Mouse (Mus musculus) bone marrow macrophage, adult 2 months (primary cell): Measurements from ENCODE around the gene Creb5. TPM values are rescaled to one million over a fixed set of nuclear protein-coding genes. Genes with fewer than 3 reads are reported as not detected.

ENCODE experiments used
- H3K27ac ChIP-seq: 2 replicates; pipeline ENCODE4 v1.5.1; 2012; ENCODE audit warnings: low read depth, low read length; ENCODE audit not compliant: insufficient read depth
- H3K4me1 ChIP-seq: 2 replicates; pipeline ENCODE4 v1.6.1; 2012; ENCODE audit warnings: low read length; ENCODE audit not compliant: control insufficient read depth, insufficient read depth
- H3K4me3 ChIP-seq: 2 replicates; pipeline ENCODE4 v1.5.1; 2012; ENCODE audit warnings: mild to moderate bottlenecking, low read length, moderate library complexity; ENCODE audit not compliant: insufficient read depth
- CTCF ChIP-seq: IDR thresholded peaks from 2 replicates; pipeline ENCODE4 v1.5.1; 2012; ENCODE audit warnings: low read depth, mild to moderate bottlenecking, low read length, moderate library complexity
- POLR2A ChIP-seq: IDR thresholded peaks from 2 replicates; pipeline ENCODE4 v1.6.1; 2012; ENCODE audit warnings: mild to moderate bottlenecking, low read depth, low read length, borderline replicate concordance
- polyA plus RNA-seq: library from polyadenylated mRNA; stranded (reverse); fragments of >200 nt; gene quantifications from 2 replicates; pipeline ENCODE4 v1.2.4, GENCODE M21; 2012; ENCODE audit not compliant: missing spikeins, insufficient read depth, insufficient read length

Creb5 gene
- polyA plus RNA-seq, 1 experiment, result 26.2 TPM

- no peak for TF ChIP-seq CTCF
- TF ChIP-seq POLR2A, result no peak
- H3K4me1 ChIP-seq, result peaks cover 2% of the 10 kb centered on the region
- H3K4me3 ChIP-seq, result no peak overlapping the region
- H3K27ac ChIP-seq, result no peak overlapping the region
Measured at GRCm38 (mm10) chr6:53523743-53524497, 236.8 kb downstream of the Creb5 start.

- peaks cover 9% of the 10 kb centered on the region for H3K4me1 ChIP-seq
- H3K4me3 ChIP-seq, result no peak overlapping the region
- TF ChIP-seq POLR2A, result no peak
- no peak for TF ChIP-seq CTCF
- no peak overlapping the region for H3K27ac ChIP-seq
Measured at GRCm38 (mm10) chr6:53526460-53526859, 239.4 kb downstream of the Creb5 start.

- TF ChIP-seq POLR2A (no peak), CTCF (no peak)
Measured at GRCm38 (mm10) chr6:53530742-53531141, 243.7 kb downstream of the Creb5 start.

GRCm38 (mm10) chr6:53531461-53531860, 244.4 kb downstream of the Creb5 start:
- peaks cover 9% of the 10 kb centered on the region for H3K4me1 ChIP-seq
- H3K4me3 ChIP-seq, result no peak overlapping the region
- TF ChIP-seq POLR2A (no peak), CTCF (no peak)

More at GRCm38 (mm10) chr6:53530742-53531141, 243.7 kb downstream of the Creb5 start:
- peaks cover 9% of the 10 kb centered on the region for H3K4me1 ChIP-seq
- H3K27ac ChIP-seq, result no peak overlapping the region
- no peak overlapping the region for H3K4me3 ChIP-seq

GRCm38 (mm10) chr6:53537530-53537929, 250.5 kb downstream of the Creb5 start:
- Histone ChIP-seq H3K4me3 (no peak overlapping the region), H3K27ac (no peak overlapping the region), H3K4me1 (no peaks in the 10 kb centered on the region)
- TF ChIP-seq CTCF, result no peak
- no peak for TF ChIP-seq POLR2A

More at GRCm38 (mm10) chr6:53531461-53531860, 244.4 kb downstream of the Creb5 start:
- no peak overlapping the region for H3K27ac ChIP-seq

- H3K4me3 ChIP-seq, result no peak overlapping the region
- no peaks in the 10 kb centered on the region for H3K4me1 ChIP-seq
- TF ChIP-seq CTCF, result no peak
- TF ChIP-seq POLR2A, result no peak
- H3K27ac ChIP-seq, result no peak overlapping the region
Measured at GRCm38 (mm10) chr6:53541798-53542197, 254.7 kb downstream of the Creb5 start.

GRCm38 (mm10) chr6:53545483-53545900, 258.4 kb downstream of the Creb5 start:
- H3K4me3 ChIP-seq, result no peak overlapping the region
- no peak for TF ChIP-seq POLR2A
- TF ChIP-seq CTCF, result no peak
- H3K27ac ChIP-seq, result no peak overlapping the region
- H3K4me1 ChIP-seq, result no peaks in the 10 kb centered on the region

- H3K27ac ChIP-seq, result no peak overlapping the region
- no peak overlapping the region for H3K4me3 ChIP-seq
- TF ChIP-seq CTCF (no peak), POLR2A (no peak)
- no peaks in the 10 kb centered on the region for H3K4me1 ChIP-seq
Measured at GRCm38 (mm10) chr6:53545989-53546388, 258.9 kb downstream of the Creb5 start.

- Histone ChIP-seq H3K4me3 (no peak overlapping the region), H3K4me1 (no peaks in the 10 kb centered on the region), H3K27ac (no peak overlapping the region)
- TF ChIP-seq CTCF (no peak), POLR2A (no peak)
Measured at GRCm38 (mm10) chr6:53548236-53548635, 261.2 kb downstream of the Creb5 start.

- no peak for TF ChIP-seq CTCF
- no peak for TF ChIP-seq POLR2A
- H3K27ac ChIP-seq, result no peak overlapping the region
- no peak overlapping the region for H3K4me3 ChIP-seq
- no peaks in the 10 kb centered on the region for H3K4me1 ChIP-seq
Measured at GRCm38 (mm10) chr6:53549409-53549808, 262.3 kb downstream of the Creb5 start.
